Mouse (Mus musculus) hindbrain, embryonic 13.5 days (tissue): ENCODE measurements at regions not wholly inside any gene's neighbourhood (a gene's known extent, or its start where the extent isn't known, plus 50 kb on each side); places are given as distances from the start of the nearest gene placed in this dataset.

Experiments
- ATAC-seq: fragments of 200-750 bp; cut with Nextera tagmentation; 2 replicates; pipeline ENCODE4 v1.8.0; 2017; ENCODE audit warnings: moderate TSS enrichment; ENCODE audit not compliant: low FRiP score
- H3K27ac ChIP-seq: fragments of 300-500 bp; sonication (generic); 2 replicates; pipeline ENCODE4 v1.5.1; 2015; ENCODE audit warnings: inconsistent platforms, mild to moderate bottlenecking, moderate library complexity
- H3K27me3 ChIP-seq: fragments of 300-500 bp; sonication (generic); 2 replicates; pipeline ENCODE4 v1.6.1; 2015; ENCODE audit warnings: mild to moderate bottlenecking, inconsistent platforms
- H3K36me3 ChIP-seq: fragments of 300-500 bp; sonication (generic); 2 replicates; pipeline ENCODE4 v1.6.1; 2015; ENCODE audit warnings: mild to moderate bottlenecking, inconsistent platforms
- H3K4me1 ChIP-seq: fragments of 300-500 bp; sonication (generic); replicated peaks from 2 replicates; pipeline ENCODE4 v1.6.1; 2015; ENCODE audit warnings: inconsistent platforms
- H3K4me2 ChIP-seq: fragments of 300-500 bp; sonication (generic); 2 replicates; pipeline ENCODE4 v1.6.1; 2015; ENCODE audit warnings: inconsistent platforms, mild to moderate bottlenecking, moderate library complexity
- H3K4me3 ChIP-seq: fragments of 300-500 bp; sonication (generic); 2 replicates; pipeline ENCODE4 v1.5.1; 2015; ENCODE audit warnings: mild to moderate bottlenecking, inconsistent platforms
- H3K9ac ChIP-seq: fragments of 300-500 bp; sonication (generic); 2 replicates; pipeline ENCODE4 v1.6.1; 2015; ENCODE audit warnings: mild to moderate bottlenecking, inconsistent platforms
- H3K9me3 ChIP-seq: fragments of 300-500 bp; sonication (generic); 2 replicates; pipeline ENCODE4 v1.6.1; 2016; ENCODE audit warnings: inconsistent platforms
- WGBS: fragments of 180-500 bp; shearing (Covaris S2); methylation state at CpG from one replicate; pipeline ENCODE4 v1.1.7; 2015; 5-methylcytosine and 5-hydroxymethylcytosine counted together

DNA sequence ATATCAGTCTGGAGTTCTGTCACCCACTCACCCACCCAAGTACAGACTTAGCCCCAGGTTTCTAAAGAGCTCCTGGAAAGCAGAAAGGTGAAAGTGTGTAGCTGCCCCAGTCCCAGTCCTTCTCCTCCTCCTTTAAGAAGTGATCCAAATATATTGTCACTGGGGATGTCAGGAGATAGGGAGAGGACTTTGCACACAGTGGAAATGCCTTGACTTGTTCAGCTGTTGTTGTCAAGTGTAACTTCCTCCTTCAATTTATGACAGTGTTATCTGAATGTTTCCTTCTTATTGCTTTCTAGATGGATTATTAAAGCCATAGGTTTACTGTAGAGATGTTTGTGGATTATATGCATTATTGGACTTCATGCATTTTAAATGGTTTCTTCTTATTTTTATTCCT lies 119.0 kb upstream of the Nt5e start:
- Histone ChIP-seq H3K9me3 (no peaks in the 10 kb centered on the region), H3K4me3 (no peak overlapping the region), H3K27me3 (no peaks in the 10 kb centered on the region), H3K9ac (no peak overlapping the region), H3K4me2 (no peak overlapping the region), H3K4me1 (no peaks in the 10 kb centered on the region), H3K36me3 (no peaks in the 10 kb centered on the region), H3K27ac (no peak overlapping the region)
- ATAC-seq: no peak

DNA sequence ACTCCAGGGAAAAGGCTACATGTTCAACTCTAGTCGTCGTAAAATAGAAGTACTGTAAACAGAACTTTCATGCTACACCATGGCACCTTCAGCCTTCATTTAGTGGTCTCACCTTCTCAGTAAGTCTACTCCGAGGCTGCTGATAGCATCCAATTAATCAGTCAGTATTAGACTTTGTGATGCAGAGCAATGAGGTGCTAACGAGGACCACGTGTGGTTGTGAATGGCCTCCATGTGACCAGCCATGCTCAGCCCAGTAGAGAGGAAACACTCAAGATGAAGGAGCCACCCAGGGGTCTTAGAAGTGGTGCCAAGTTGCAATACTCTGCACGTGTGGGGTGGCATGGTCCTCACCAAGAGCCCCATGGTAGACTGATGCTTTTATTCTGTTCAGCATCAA lies 112.2 kb upstream of the Nt5e start:
- Histone ChIP-seq H3K36me3 (no peaks in the 10 kb centered on the region), H3K4me1 (no peaks in the 10 kb centered on the region), H3K4me3 (no peak overlapping the region), H3K4me2 (no peak overlapping the region), H3K9ac (no peak overlapping the region), H3K9me3 (no peaks in the 10 kb centered on the region), H3K27me3 (no peaks in the 10 kb centered on the region), H3K27ac (no peak overlapping the region)
- 79% methylated on average over 6 of the region's 6 CpGs for WGBS
- no peak for ATAC-seq

DNA sequence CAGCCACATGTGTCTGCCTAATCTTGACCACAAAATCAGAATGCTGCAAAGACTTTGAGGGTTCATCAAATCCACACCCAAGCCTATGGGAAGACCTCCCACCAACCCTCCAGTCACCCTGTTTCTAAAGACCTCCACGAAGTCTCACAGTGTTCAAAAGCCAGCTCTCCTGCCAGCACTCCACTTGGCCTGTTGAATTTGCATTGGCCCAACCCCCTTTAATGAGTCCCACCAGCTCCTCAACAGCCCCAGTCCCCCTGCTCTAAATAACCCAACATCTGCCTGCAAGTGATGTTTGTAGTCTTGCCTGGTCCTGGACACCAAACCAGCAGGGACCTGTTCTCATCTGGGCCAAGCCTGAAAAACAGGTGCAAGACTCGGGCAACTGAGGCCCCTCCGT lies 106.6 kb upstream of the Nt5e start:
- Histone ChIP-seq H3K4me2 (no peak overlapping the region), H3K36me3 (no peaks in the 10 kb centered on the region), H3K4me3 (no peak overlapping the region), H3K27ac (no peak overlapping the region), H3K9ac (no peak overlapping the region), H3K9me3 (no peaks in the 10 kb centered on the region), H3K4me1 (no peaks in the 10 kb centered on the region), H3K27me3 (no peaks in the 10 kb centered on the region)
- 79% methylated on average over 3 of the region's 3 CpGs for WGBS
- no peak for ATAC-seq

DNA sequence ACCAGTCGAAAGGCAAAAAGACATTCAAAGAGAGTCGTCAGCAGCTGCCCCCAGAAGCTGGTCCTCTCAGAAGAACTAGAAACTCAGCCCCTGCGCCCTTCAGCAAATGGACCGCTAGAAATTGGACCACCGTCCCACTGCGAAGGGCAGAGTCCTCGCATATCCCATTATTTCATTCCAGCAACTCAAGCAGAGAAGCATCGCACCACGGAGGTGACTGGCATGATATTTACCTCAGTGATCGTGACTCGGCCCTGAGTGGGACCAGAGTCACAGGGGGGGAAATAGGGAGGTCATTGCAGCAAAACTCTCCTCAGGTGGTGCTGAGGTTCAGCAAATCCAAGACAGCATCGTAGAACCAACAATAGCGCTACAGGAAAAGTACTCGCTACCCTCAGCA lies 105.7 kb upstream of the Nt5e start:
- H3K9me3 ChIP-seq: no peaks in the 10 kb centered on the region
- no peak overlapping the region for H3K27ac ChIP-seq
- H3K9ac ChIP-seq: no peak overlapping the region
- 75% methylated on average over 14 of the region's 14 CpGs for WGBS
- H3K27me3 ChIP-seq: no peaks in the 10 kb centered on the region
- H3K4me1 ChIP-seq: no peaks in the 10 kb centered on the region
- no peaks in the 10 kb centered on the region for H3K36me3 ChIP-seq
- no peak overlapping the region for H3K4me2 ChIP-seq
- no peak overlapping the region for H3K4me3 ChIP-seq
- no peak for ATAC-seq

DNA sequence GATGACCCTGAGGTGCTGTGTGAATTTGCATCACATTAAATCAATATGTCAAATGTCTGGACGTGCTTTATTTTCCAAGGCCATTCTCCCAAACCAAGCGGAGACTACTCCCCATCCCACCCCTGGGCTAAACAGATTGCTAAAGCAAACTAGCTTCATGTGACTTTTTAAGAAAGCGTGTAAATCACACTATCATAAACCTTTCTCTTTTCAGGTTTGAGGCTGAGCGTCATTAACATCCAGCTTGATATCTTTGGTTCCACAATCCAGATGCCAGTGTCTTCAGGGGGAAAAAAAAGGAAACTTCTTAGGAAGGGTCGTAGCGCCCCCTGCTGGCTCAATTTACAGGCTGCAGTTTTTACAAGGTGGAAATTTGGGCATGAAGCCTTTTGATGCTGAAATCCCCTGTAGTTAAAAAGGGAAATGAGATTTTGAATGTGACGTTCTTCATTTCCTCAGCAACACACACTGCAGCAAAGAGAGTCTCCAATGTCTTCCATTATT lies 105.1 kb upstream of the Nt5e start:
- Histone ChIP-seq H3K27me3 (no peaks in the 10 kb centered on the region), H3K4me3 (no peak overlapping the region), H3K4me1 (no peaks in the 10 kb centered on the region), H3K36me3 (no peaks in the 10 kb centered on the region), H3K27ac (no peak overlapping the region), H3K4me2 (no peak overlapping the region), H3K9me3 (no peaks in the 10 kb centered on the region), H3K9ac (no peak overlapping the region; the same call in 1 of the 2 replicates)
- ATAC-seq: peak; percentile 46; the same call in 1 of the 2 replicates
- 14% methylated on average over 7 of the region's 7 CpGs for WGBS

DNA sequence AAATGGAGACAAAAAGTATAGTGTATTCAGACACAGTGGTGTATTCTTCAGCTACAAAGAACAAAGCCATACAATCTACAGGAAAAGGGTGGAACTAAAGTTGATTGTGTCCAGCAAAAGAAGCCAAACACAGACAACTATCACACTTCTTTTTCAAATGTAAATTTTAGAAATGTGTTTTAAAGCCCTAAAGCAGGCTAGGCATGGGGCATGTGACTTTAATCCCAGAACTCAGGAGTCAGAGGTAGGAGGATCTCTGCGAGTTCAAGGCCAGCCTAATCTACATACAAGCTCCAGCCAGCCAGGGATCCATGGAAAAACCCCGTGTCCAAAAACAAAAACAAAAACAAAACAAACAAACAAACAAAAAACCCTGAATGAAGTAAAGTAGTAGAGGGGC lies 89.9 kb upstream of the Nt5e start:
- 72% methylated on average over 2 of the region's 2 CpGs for WGBS
- Histone ChIP-seq H3K27ac (no peak overlapping the region), H3K4me3 (no peak overlapping the region), H3K9ac (no peak overlapping the region), H3K9me3 (no peaks in the 10 kb centered on the region), H3K4me2 (no peak overlapping the region), H3K4me1 (0 out of 2 replicates have a peak, but pooled peaks cover 7% of the 10 kb centered on the region), H3K36me3 (no peaks in the 10 kb centered on the region), H3K27me3 (0 out of 2 replicates have a peak, but pooled peaks cover 3% of the 10 kb centered on the region)
- ATAC-seq: no peak

DNA sequence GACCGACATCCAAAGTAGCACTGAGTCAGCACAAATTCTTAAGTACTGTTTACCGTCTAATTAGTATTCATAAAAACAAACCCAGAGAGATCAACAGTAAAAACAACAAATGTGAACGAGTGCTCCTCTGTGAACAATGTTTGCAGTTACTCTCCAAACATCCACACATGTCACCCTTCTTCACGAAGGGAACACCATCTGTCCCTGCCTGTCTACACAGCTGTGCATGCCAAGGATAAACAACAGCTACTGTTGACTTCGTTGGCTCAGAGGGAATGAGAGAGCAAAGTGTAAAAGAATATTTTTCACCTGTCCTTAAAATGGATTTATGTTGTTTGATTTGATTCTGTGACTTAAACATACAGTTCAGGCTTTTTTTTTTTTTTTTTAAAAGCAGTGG lies 88.7 kb upstream of the Nt5e start:
- Histone ChIP-seq H3K9me3 (no peaks in the 10 kb centered on the region), H3K4me2 (no peak overlapping the region), H3K27me3 (0 out of 2 replicates have a peak, but pooled peaks cover 3% of the 10 kb centered on the region), H3K9ac (no peak overlapping the region), H3K4me3 (no peak overlapping the region), H3K36me3 (no peaks in the 10 kb centered on the region), H3K4me1 (0 out of 2 replicates have a peak, but pooled peaks cover 7% of the 10 kb centered on the region), H3K27ac (no peak overlapping the region)
- ATAC-seq: no peak
- WGBS: 78% methylated on average over 5 of the region's 5 CpGs

DNA sequence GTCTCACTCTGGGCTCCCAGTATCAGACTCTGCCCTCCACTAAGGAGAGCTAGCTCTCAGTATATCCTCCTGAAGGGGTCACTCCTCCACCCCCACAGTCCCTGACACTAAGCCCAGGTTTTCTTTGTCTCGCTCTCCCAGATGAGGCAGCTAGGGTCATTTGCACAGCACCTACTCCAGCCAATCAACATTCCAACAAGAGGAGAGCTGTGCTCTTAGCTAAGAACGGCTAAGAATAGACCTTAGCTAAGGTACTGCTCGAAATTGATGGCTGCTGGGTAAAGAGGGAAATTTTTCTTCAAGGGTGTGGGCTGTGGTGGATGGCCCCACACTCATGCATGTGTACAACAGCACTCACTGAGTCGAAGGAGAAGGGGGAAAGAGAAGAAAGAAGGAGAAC lies 86.3 kb upstream of the Nt5e start:
- H3K36me3 ChIP-seq: no peaks in the 10 kb centered on the region
- H3K4me3 ChIP-seq: no peak overlapping the region
- H3K9me3 ChIP-seq: no peaks in the 10 kb centered on the region
- peak overlapping the region; percentile 52 for H3K4me2 ChIP-seq
- 0 out of 2 replicates have a peak, but pooled peaks cover 7% of the 10 kb centered on the region for H3K4me1 ChIP-seq
- H3K9ac ChIP-seq: no peak overlapping the region
- 28% methylated on average over 4 of the region's 4 CpGs for WGBS
- H3K27me3 ChIP-seq: 0 out of 2 replicates have a peak, but pooled peaks cover 3% of the 10 kb centered on the region
- H3K27ac ChIP-seq: no peak overlapping the region
- ATAC-seq: no peak

DNA sequence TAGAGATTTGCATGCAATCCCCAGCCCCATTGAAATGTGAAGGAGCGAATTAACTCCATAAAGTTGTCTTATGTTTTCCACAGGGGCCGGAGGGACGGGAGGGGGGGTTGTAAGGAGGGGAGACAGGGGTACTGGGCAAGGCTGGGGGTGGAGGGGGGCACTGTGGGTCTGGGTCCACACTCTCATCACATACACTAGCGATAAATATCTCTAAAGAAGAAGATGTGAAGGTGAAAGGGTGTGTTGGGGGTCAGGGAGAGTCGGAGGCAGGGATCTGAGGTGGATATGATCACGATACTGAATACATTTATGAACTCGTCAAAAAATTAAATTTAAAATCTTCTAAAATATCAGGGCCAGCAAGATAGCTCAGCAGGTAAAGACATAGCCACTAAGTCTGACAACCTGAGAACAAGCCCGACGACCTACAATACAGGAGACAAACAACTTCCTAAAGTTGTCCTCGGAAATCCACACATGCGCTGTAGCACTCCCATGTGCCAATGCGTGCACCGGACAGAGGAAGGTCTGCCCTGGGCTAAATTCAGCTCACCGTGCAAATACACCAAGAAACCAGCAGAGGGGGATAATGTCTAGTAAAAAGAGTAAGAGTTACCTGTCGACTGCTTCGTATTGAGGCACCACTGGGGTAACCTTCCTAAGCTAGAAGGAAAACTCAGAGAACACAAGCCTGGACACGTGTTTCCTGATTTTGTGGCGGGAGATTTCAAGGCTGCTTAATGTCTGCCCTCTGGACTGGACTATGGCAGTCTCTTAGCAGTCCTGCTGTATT lies 85.6 kb upstream of the Nt5e start:
- H3K4me1 ChIP-seq: 0 out of 2 replicates have a peak, but pooled peaks cover 7% of the 10 kb centered on the region
- H3K9me3 ChIP-seq: no peaks in the 10 kb centered on the region
- no peaks in the 10 kb centered on the region for H3K36me3 ChIP-seq
- peak overlapping the region; percentile 52 for H3K9ac ChIP-seq
- peak overlapping the region; percentile 32 for H3K4me3 ChIP-seq
- 8% methylated on average over 18 of the region's 18 CpGs for WGBS
- H3K27ac ChIP-seq: no peak overlapping the region
- peak overlapping the region; percentile 52 for H3K4me2 ChIP-seq
- H3K27me3 ChIP-seq: 0 out of 2 replicates have a peak, but pooled peaks cover 3% of the 10 kb centered on the region
- peak; percentile 95 for ATAC-seq

DNA sequence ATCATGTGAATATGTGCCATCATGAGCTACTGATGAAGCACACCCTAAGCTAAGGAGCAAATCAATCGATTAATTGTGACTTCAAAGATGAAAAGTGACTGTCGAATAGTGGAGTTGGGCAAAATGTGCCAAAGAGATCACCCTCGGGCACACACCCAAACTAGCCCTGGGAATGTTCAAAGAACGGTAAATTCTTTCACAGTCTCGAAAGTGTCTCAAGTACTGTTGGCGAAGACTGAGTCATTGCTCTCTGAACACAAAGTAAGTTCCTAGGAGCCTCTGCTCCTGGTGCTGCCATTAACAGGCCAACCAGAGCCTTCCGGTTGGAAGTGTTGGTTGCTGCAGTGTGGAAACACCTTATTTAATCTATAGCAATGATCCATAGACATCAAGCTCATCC lies 84.5 kb upstream of the Nt5e start:
- Histone ChIP-seq H3K27me3 (0 out of 2 replicates have a peak, but pooled peaks cover 3% of the 10 kb centered on the region), H3K4me3 (no peak overlapping the region), H3K27ac (no peak overlapping the region), H3K4me1 (0 out of 2 replicates have a peak, but pooled peaks cover 7% of the 10 kb centered on the region), H3K9ac (no peak overlapping the region), H3K36me3 (no peaks in the 10 kb centered on the region), H3K9me3 (no peaks in the 10 kb centered on the region), H3K4me2 (no peak overlapping the region)
- 91% methylated on average over 7 of the region's 7 CpGs for WGBS
- ATAC-seq: no peak

DNA sequence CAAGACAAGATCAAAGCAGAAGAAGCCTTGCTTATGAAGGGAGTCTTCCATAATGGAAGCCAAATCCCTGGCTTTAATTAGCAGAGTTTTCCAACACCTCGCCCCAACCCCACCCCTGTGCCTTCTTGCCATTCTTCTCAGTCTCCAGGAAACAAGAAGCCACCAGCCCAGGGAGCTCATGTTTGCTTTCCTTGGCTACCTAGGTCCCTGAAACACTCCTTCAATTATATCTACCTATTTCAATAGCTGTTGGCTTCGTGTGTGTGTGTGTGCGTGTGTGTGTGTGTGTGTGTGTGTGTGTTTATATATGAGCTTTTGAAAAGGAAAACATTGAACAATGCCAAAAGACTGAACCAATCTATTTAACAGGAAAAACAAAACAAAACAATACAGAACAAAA lies 82.5 kb upstream of the Nt5e start:
- 81% methylated on average over 3 of the region's 3 CpGs for WGBS
- no peaks in the 10 kb centered on the region for H3K36me3 ChIP-seq
- H3K4me1 ChIP-seq: 0 out of 2 replicates have a peak, but pooled peaks cover 7% of the 10 kb centered on the region
- H3K4me2 ChIP-seq: no peak overlapping the region
- H3K9me3 ChIP-seq: no peaks in the 10 kb centered on the region
- 0 out of 2 replicates have a peak, but pooled peaks cover 3% of the 10 kb centered on the region for H3K27me3 ChIP-seq
- no peak overlapping the region for H3K4me3 ChIP-seq
- H3K27ac ChIP-seq: no peak overlapping the region
- H3K9ac ChIP-seq: no peak overlapping the region
- no peak for ATAC-seq

DNA sequence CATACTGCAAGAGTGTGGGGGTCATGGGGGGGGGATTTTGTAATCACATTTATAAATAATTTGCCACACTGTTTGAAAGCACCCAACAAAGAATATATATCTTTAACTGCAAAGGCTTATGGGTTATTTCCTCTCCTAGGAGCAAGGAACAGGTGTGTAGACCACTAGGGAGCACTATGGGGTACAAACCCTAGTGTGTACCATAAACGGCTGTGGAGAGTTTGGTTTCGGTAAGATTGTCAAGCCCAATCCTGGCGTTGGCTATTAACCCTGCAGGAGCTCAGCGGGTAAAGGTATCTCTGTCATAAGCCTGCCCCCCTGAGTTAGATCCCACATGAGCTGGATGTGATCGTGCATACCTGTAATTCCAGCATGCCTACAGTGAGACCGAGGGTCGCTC lies 71.0 kb upstream of the Nt5e start:
- Histone ChIP-seq H3K4me1 (no peaks in the 10 kb centered on the region), H3K27me3 (no peaks in the 10 kb centered on the region), H3K9me3 (no peaks in the 10 kb centered on the region), H3K4me3 (no peak overlapping the region), H3K9ac (no peak overlapping the region), H3K27ac (no peak overlapping the region), H3K36me3 (no peaks in the 10 kb centered on the region), H3K4me2 (no peak overlapping the region)
- no peak for ATAC-seq
- WGBS: 82% methylated on average over 7 of the region's 7 CpGs

DNA sequence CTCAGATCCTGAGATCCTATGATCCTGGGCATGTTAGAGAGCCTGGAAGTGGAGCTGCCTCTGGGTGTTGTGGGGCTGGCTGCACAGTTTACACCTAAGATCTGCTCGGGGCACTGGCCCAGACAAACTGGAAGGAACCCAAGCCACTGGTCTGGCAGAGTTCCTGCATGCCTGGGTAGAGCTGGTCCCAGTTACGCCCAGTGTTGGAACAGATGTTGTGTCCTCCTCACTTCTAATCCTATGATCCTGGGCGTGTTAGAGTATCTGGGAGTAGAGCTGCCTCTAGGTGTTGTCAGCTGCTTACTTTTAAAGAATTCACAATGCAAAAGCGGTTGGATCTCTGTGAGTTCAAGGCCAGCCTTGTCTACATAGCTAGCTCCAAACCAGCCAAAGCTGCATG lies 67.4 kb upstream of the Nt5e start:
- Histone ChIP-seq H3K4me3 (no peak overlapping the region), H3K36me3 (no peaks in the 10 kb centered on the region), H3K9ac (no peak overlapping the region), H3K27ac (no peak overlapping the region), H3K4me2 (no peak overlapping the region), H3K27me3 (no peaks in the 10 kb centered on the region), H3K9me3 (no peaks in the 10 kb centered on the region), H3K4me1 (no peaks in the 10 kb centered on the region)
- ATAC-seq: no peak
- 92% methylated on average over 4 of the region's 4 CpGs for WGBS
